Mouse (Mus musculus) frontal cortex, postnatal 14 days (tissue): ENCODE results near the gene Gtf2a1l.

Source experiments
- DNase-seq, 2 experiments: peaks; one replicate each; pipeline ENCODE4 v3.0.0; 2022; ENCODE audit warnings: low spot score in 2 of 2

The Gtf2a1l gene

GRCm38 (mm10) chr17:88668452-88668851 lies at the start of gene Gtf2a1l:
TSS of gene Gtf2a1l (plus strand) at chr17:88668660.
- DNase-seq = peak; percentile 27 to 32

- no peak for DNase-seq
These were observed 47.5 kb upstream of the Gtf2a1l start for GRCm38 (mm10) chr17:88620935-88621334.

- no peak for DNase-seq
These were observed 47.1 kb upstream of the Gtf2a1l start for GRCm38 (mm10) chr17:88621374-88621773.

- no peak for DNase-seq
These were observed 45.7 kb upstream of the Gtf2a1l start for GRCm38 (mm10) chr17:88622711-88623110.

- DNase-seq = no peak
These were observed 44.1 kb upstream of the Gtf2a1l start for GRCm38 (mm10) chr17:88624386-88624785.

GRCm38 (mm10) chr17:88625350-88625749 lies 43.1 kb upstream of the Gtf2a1l start:
- DNase-seq = no peak

- no peak for DNase-seq
These were observed 42.5 kb upstream of the Gtf2a1l start for GRCm38 (mm10) chr17:88625931-88626330.

- DNase-seq = no peak
These were observed 42.1 kb upstream of the Gtf2a1l start for GRCm38 (mm10) chr17:88626347-88626811.

- DNase-seq = no peak
These were observed 41.3 kb upstream of the Gtf2a1l start for GRCm38 (mm10) chr17:88627150-88627549.

GRCm38 (mm10) chr17:88628676-88629380 lies 39.6 kb upstream of the Gtf2a1l start:
- DNase-seq = no peak

- DNase-seq = no peak
These were observed 39.1 kb upstream of the Gtf2a1l start for GRCm38 (mm10) chr17:88629381-88629759.

GRCm38 (mm10) chr17:88629931-88630553 lies 38.4 kb upstream of the Gtf2a1l start:
- DNase-seq = no peak

- no peak for DNase-seq
These were observed 37.9 kb upstream of the Gtf2a1l start for GRCm38 (mm10) chr17:88630554-88630948.

- DNase-seq = no peak
These were observed 35.8 kb upstream of the Gtf2a1l start for GRCm38 (mm10) chr17:88632631-88633030.

GRCm38 (mm10) chr17:88636076-88636475 lies 32.4 kb upstream of the Gtf2a1l start:
- DNase-seq = no peak

- peak in 1 of 2 experiments; percentile 25 for DNase-seq
These were observed 31.9 kb upstream of the Gtf2a1l start for GRCm38 (mm10) chr17:88636587-88636986.

GRCm38 (mm10) chr17:88641012-88641411 lies 27.4 kb upstream of the Gtf2a1l start:
- DNase-seq = peak in 1 of 2 experiments; percentile 74

- DNase-seq = no peak
These were observed 26.6 kb upstream of the Gtf2a1l start for GRCm38 (mm10) chr17:88641836-88642235.

GRCm38 (mm10) chr17:88644876-88645275 lies 23.6 kb upstream of the Gtf2a1l start:
- no peak for DNase-seq

- no peak for DNase-seq
These were observed 23.2 kb upstream of the Gtf2a1l start for GRCm38 (mm10) chr17:88645299-88645698.

GRCm38 (mm10) chr17:88647149-88647548 lies 21.3 kb upstream of the Gtf2a1l start:
- no peak for DNase-seq

- peak; percentile 39 to 74 for DNase-seq
These were observed 16.4 kb upstream of the Gtf2a1l start for GRCm38 (mm10) chr17:88652010-88652409.

GRCm38 (mm10) chr17:88652702-88653374 lies 15.6 kb upstream of the Gtf2a1l start:
- peak; percentile 73 to 88 for DNase-seq
